Mouse (Mus musculus) brown adipose tissue, adult 24 weeks (tissue): ENCODE measurements at regions not wholly inside any gene's neighbourhood (a gene's known extent, or its start where the extent isn't known, plus 50 kb on each side); places are given as distances from the start of the nearest gene placed in this dataset.

Source experiments
- H3K27ac ChIP-seq: fragments of 200-500 bp; replicated peaks from 2 replicates; pipeline ENCODE4 v1.5.1; 2012; ENCODE audit warnings: low read depth, mild to moderate bottlenecking, low read length
- H3K4me1 ChIP-seq: fragments of 200-500 bp; 2 replicates; pipeline ENCODE4 v1.6.1; 2012; ENCODE audit warnings: low read length, mixed read lengths; ENCODE audit not compliant: control insufficient read depth, insufficient read depth, insufficient read length
- H3K4me3 ChIP-seq: fragments of 200-500 bp; 2 replicates; pipeline ENCODE4 v1.5.1; 2012; ENCODE audit warnings: low read depth, mild to moderate bottlenecking, low read length, moderate library complexity; ENCODE audit not compliant: insufficient read depth

GRCm38 (mm10) chr13:44055573-44056491 lies 271.3 kb downstream of the Cd83 start:
- Histone ChIP-seq H3K4me3 (peak overlapping the region; percentile 15), H3K4me1 (peaks cover 11% of the 10 kb centered on the region), H3K27ac (peak overlapping the region; percentile 38)

- Histone ChIP-seq H3K4me3 (no peak overlapping the region), H3K27ac (0 out of 2 replicates have a peak overlapping the region, but pooled peaks have one; percentile 1), H3K4me1 (peaks cover 15% of the 10 kb centered on the region)
These were observed 272.1 kb downstream of the Cd83 start for GRCm38 (mm10) chr13:44056716-44057115.

- H3K4me3 ChIP-seq, result no peak overlapping the region
- H3K4me1 ChIP-seq, result peaks cover 22% of the 10 kb centered on the region
- no peak overlapping the region for H3K27ac ChIP-seq
These were observed 273.0 kb downstream of the Cd83 start for GRCm38 (mm10) chr13:44057542-44057941.

GRCm38 (mm10) chr13:44058277-44058676 lies 273.7 kb downstream of the Cd83 start:
- Histone ChIP-seq H3K27ac (no peak overlapping the region), H3K4me3 (no peak overlapping the region), H3K4me1 (peaks cover 24% of the 10 kb centered on the region)

GRCm38 (mm10) chr13:44059436-44059835 lies 274.9 kb downstream of the Cd83 start:
- Histone ChIP-seq H3K27ac (no peak overlapping the region), H3K4me3 (no peak overlapping the region), H3K4me1 (peaks cover 26% of the 10 kb centered on the region)

- Histone ChIP-seq H3K4me1 (peaks cover 27% of the 10 kb centered on the region), H3K4me3 (no peak overlapping the region), H3K27ac (peak overlapping the region; percentile 66)
These were observed 276.7 kb downstream of the Cd83 start for GRCm38 (mm10) chr13:44061286-44061685.

GRCm38 (mm10) chr13:44061721-44062300 lies 277.2 kb downstream of the Cd83 start:
- Histone ChIP-seq H3K4me1 (peaks cover 31% of the 10 kb centered on the region), H3K4me3 (no peak overlapping the region), H3K27ac (peak overlapping the region; percentile 22)

- no peak overlapping the region for H3K4me3 ChIP-seq
- H3K27ac ChIP-seq, result no peak overlapping the region
- H3K4me1 ChIP-seq, result peaks cover 39% of the 10 kb centered on the region
These were observed 278.7 kb downstream of the Cd83 start for GRCm38 (mm10) chr13:44063317-44063716.

GRCm38 (mm10) chr13:44064026-44064425 lies 279.5 kb downstream of the Cd83 start:
- H3K4me1 ChIP-seq, result peaks cover 39% of the 10 kb centered on the region
- no peak overlapping the region for H3K27ac ChIP-seq

GRCm38 (mm10) chr13:44065741-44066185 lies 281.2 kb downstream of the Cd83 start:
- no peak overlapping the region for H3K4me3 ChIP-seq
- peak overlapping the region; percentile 91 for H3K27ac ChIP-seq
- peaks cover 38% of the 10 kb centered on the region for H3K4me1 ChIP-seq

More at GRCm38 (mm10) chr13:44064026-44064425, 279.5 kb downstream of the Cd83 start:
- H3K4me3 ChIP-seq, result no peak overlapping the region

- H3K4me3 ChIP-seq, result no peak overlapping the region
- H3K27ac ChIP-seq, result peak overlapping the region; percentile 91
- peaks cover 28% of the 10 kb centered on the region for H3K4me1 ChIP-seq
These were observed 282.7 kb downstream of the Cd83 start for GRCm38 (mm10) chr13:44067244-44067643.

GRCm38 (mm10) chr13:44068951-44069350 lies 284.4 kb downstream of the Cd83 start:
- no peak overlapping the region for H3K27ac ChIP-seq
- H3K4me3 ChIP-seq, result no peak overlapping the region

GRCm38 (mm10) chr13:44073122-44073521 lies 288.5 kb downstream of the Cd83 start:
- H3K4me3 ChIP-seq, result no peak overlapping the region
- H3K27ac ChIP-seq, result no peak overlapping the region
- H3K4me1 ChIP-seq, result peaks cover under 1% of the 10 kb centered on the region; the same call in 1 of the 2 replicates

More at GRCm38 (mm10) chr13:44068951-44069350, 284.4 kb downstream of the Cd83 start:
- H3K4me1 ChIP-seq, result peaks cover 22% of the 10 kb centered on the region

- Histone ChIP-seq H3K4me3 (no peak overlapping the region), H3K27ac (no peak overlapping the region), H3K4me1 (no peaks in the 10 kb centered on the region)
These were observed 289.6 kb downstream of the Cd83 start for GRCm38 (mm10) chr13:44074172-44074571.

GRCm38 (mm10) chr13:44077022-44077421 lies 292.4 kb downstream of the Cd83 start:
- no peak overlapping the region for H3K27ac ChIP-seq
- H3K4me3 ChIP-seq, result no peak overlapping the region
- no peaks in the 10 kb centered on the region for H3K4me1 ChIP-seq
